Mouse (Mus musculus): ENCODE results near the gene Ap2a1. TPM values are rescaled to one million over a fixed set of nuclear protein-coding genes. Genes with fewer than 3 reads are reported as not detected.
A peak's percentile ranks its signal among the peaks of the same experiment; 100 is the strongest.

Ap2a1 gene
- polyA plus RNA-seq, 1 experiment from 2014 or later: 74.5 TPM

- Histone ChIP-seq H3K9me3 (replicated peaks) (no peaks in the 10 kb centered on the region), H3K36me3 (peaks cover 7% of the 10 kb centered on the region), H3K27ac (ENCODE audit: poor library complexity, severe bottlenecking) (no peak overlapping the region), H3K4me2 (no peak overlapping the region), H3K27me3 (replicated peaks) (no peaks in the 10 kb centered on the region), H3K4me3 (no peak overlapping the region), H3K9ac (no peak overlapping the region), H3K4me1 (replicated peaks) (peaks cover 47% of the 10 kb centered on the region)
- 68% methylated on average over 1 of the region's 1 CpGs for WGBS
- ATAC-seq (ENCODE audit: insufficient number of reproducible peaks, low FRiP score): no peak
Observed at GRCm38 (mm10) chr7:44871181-44871580, 58.1 kb downstream of the Ap2a1 start.

DNA sequence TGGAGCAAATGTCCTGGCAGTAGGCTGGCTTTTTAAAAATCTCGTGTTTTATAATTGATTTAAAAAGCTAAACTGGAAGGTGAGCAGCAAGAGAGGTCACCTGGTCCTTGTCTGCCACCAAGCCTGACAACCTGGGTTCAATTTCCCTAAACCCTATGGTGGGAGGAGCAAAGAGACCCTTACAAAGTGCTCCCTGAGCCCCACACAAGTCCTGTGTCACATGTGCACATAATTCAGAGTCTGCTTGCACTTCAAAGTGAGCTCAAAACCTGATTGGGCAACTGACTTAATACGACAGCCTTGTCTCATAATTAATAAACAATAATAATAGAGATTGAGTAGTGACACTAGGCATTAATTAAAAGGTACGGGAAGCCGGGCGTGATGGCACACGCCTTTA is 58.7 kb downstream of the Ap2a1 start:
- peak overlapping the region; percentile 99 for H3K9ac ChIP-seq
- peak overlapping the region; percentile 100 for H3K27ac ChIP-seq (ENCODE audit: poor library complexity, severe bottlenecking)
- ATAC-seq (ENCODE audit: insufficient number of reproducible peaks, low FRiP score): no peak
- peak overlapping the region; percentile 91 for H3K4me3 ChIP-seq
- H3K36me3 ChIP-seq: peaks cover 2% of the 10 kb centered on the region
- 79% methylated on average over 6 of the region's 6 CpGs for WGBS
- no peaks in the 10 kb centered on the region for H3K27me3 ChIP-seq (replicated peaks)
- H3K9me3 ChIP-seq (replicated peaks): no peaks in the 10 kb centered on the region
- H3K4me2 ChIP-seq: peak overlapping the region; percentile 90
- H3K4me1 ChIP-seq (replicated peaks): peaks cover 53% of the 10 kb centered on the region

DNA sequence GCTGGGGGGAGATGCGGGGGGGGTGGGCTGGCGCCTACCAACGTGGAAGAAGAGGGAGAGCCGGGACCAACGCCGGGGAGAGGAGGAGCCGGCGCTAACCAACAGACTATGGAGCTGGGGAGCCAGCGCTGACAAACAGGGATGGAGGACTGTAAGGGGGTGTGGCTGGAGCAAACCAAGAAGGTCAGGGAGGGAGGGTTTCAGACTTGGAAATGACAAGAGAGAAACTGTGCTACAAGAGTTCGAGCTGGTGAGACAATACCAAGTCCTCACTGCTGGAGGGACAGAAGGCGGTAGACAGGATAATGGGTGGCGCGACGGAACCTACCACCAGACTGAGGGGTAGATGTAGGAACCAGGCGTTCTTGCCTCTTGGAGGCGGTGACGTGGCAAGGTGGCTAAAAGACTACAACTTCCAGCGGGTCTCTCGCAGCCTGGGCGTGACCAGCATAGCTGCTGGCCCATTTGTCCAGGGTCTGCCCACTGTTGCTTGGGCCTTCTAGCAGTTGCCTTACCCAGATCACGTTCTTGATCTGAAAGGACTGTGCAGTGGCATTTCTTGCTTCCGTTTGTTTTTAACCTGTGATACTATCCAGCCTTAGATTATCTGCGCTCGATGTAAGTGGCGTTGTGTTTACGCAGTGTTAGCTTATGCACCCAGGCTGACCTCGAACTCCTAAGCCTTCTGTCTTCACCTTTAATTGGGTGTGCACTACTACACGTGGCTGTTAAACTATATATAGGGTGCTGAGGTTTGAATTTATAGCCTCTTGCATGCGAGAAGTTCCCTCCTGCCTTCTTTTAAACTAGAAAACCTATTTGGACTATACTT is 59.4 kb downstream of the Ap2a1 start, which contains the start of gene Ptov1:
Ptov1 (minus strand) TSS at position 92 of the 832 bp plus-strand sequence.
- H3K4me1 ChIP-seq (replicated peaks): peaks cover 60% of the 10 kb centered on the region
- H3K27ac ChIP-seq (ENCODE audit: poor library complexity, severe bottlenecking): peak within 1 kb of the TSS; percentile 100
- H3K4me3 ChIP-seq: peak within 1 kb of the TSS; percentile 91
- H3K27me3 ChIP-seq (replicated peaks): no peaks in the 10 kb centered on the region
- ATAC-seq (ENCODE audit: insufficient number of reproducible peaks, low FRiP score): peak; percentile 89
- peak within 1 kb of the TSS; percentile 90 for H3K4me2 ChIP-seq
- no peaks in the 10 kb centered on the region for H3K9me3 ChIP-seq (replicated peaks)
- H3K36me3 ChIP-seq: peaks cover 7% of the 10 kb centered on the region
- WGBS: 7% methylated on average over 29 of the region's 29 CpGs
- peak within 1 kb of the TSS; percentile 99 for H3K9ac ChIP-seq

DNA sequence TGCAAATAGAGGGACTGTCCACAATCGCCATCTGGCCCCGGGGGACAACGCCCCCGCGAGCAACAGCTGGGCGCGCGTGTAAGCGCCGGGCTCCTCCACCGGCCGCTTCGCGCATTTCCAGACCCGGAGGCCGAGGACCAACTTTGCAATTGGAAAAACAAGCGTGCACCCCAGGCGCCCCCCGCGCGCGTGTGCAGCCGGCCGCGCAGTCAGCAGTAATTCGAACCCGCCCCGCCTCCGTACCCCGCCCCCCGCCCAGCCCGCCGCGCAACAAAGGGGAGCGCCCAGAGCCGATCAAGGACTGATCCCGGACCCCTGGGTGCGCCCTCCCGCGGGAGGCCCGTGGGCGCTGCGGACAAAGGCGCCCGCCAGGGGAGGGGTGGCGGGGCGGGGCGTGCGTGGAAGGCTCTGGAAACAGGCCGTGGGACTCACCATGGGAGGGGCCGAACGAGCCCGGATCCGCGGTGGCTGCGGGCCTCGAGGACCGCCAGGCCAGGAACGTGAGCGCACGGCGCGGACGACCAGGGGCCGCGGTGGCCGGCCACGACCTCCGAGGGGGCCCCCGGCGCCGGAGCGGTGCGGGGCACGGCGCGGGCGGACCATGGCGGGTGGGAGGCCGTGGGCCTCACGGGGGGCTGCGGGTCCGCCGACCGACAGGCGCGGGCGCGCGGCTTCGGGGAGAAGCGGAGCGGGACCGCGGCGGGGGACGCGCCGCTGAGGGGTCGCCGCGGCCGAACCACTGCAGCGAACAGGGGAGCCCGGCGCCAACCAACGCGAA is 60.2 kb downstream of the Ap2a1 start:
- no peaks in the 10 kb centered on the region for H3K27me3 ChIP-seq (replicated peaks)
- H3K36me3 ChIP-seq: peaks cover 15% of the 10 kb centered on the region
- H3K9ac ChIP-seq: peak overlapping the region; percentile 99
- peak overlapping the region; percentile 91 for H3K4me3 ChIP-seq
- peak overlapping the region; percentile 100 for H3K27ac ChIP-seq (ENCODE audit: poor library complexity, severe bottlenecking)
- WGBS: under 1% methylated on average over 98 of the region's 108 CpGs
- peak; percentile 58 for ATAC-seq (ENCODE audit: insufficient number of reproducible peaks, low FRiP score)
- no peaks in the 10 kb centered on the region for H3K9me3 ChIP-seq (replicated peaks)
- peaks cover 68% of the 10 kb centered on the region for H3K4me1 ChIP-seq (replicated peaks)
- peak overlapping the region; percentile 90 for H3K4me2 ChIP-seq

GRCm38 (mm10) chr7:44868465-44868864 is 60.8 kb downstream of the Ap2a1 start:
- WGBS: 6% methylated on average over 16 of the region's 16 CpGs
- peak overlapping the region; percentile 91 for H3K4me3 ChIP-seq
- H3K9me3 ChIP-seq (replicated peaks): no peaks in the 10 kb centered on the region
- peaks cover 22% of the 10 kb centered on the region for H3K36me3 ChIP-seq
- ATAC-seq (ENCODE audit: insufficient number of reproducible peaks, low FRiP score): no peak
- H3K27me3 ChIP-seq (replicated peaks): no peaks in the 10 kb centered on the region
- peaks cover 71% of the 10 kb centered on the region for H3K4me1 ChIP-seq (replicated peaks)
- peak overlapping the region; percentile 99 for H3K9ac ChIP-seq
- peak overlapping the region; percentile 100 for H3K27ac ChIP-seq (ENCODE audit: poor library complexity, severe bottlenecking)
- H3K4me2 ChIP-seq: peak overlapping the region; percentile 90

DNA sequence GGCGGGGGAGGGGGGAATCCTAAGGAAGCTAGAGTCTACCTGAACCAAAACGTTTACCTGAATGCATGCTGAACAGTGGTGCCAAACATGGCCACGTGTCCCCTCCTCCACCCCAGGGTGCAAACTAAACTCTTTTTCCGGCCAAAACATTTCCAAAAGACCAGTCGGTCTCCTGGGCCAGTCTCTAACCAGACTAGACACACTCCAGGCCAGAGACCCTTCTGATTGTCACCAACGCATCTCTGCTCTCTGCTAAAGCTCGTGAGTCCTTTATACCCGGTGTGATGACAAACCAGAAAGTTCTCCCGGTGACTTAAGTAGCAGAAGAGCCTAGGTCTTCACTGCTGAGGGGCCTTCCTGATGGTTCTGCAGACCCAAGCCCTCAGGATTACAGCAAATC is 61.5 kb downstream of the Ap2a1 start:
- H3K4me3 ChIP-seq: peak overlapping the region; percentile 91
- peak overlapping the region; percentile 65; the same call in 1 of the 2 replicates for H3K27ac ChIP-seq (ENCODE audit: poor library complexity, severe bottlenecking)
- WGBS: 54% methylated on average over 9 of the region's 9 CpGs
- no peaks in the 10 kb centered on the region for H3K9me3 ChIP-seq (replicated peaks)
- peaks cover 29% of the 10 kb centered on the region for H3K36me3 ChIP-seq
- H3K4me1 ChIP-seq (replicated peaks): peaks cover 65% of the 10 kb centered on the region
- peak overlapping the region; percentile 99 for H3K9ac ChIP-seq
- peak overlapping the region; percentile 90 for H3K4me2 ChIP-seq
- no peaks in the 10 kb centered on the region for H3K27me3 ChIP-seq (replicated peaks)
- no peak for ATAC-seq (ENCODE audit: insufficient number of reproducible peaks, low FRiP score)

GRCm38 (mm10) chr7:44867010-44867702 is 62.1 kb downstream of the Ap2a1 start:
- H3K36me3 ChIP-seq: peaks cover 35% of the 10 kb centered on the region
- 70% methylated on average over 19 of the region's 19 CpGs for WGBS

GRCm38 (mm10) chr7:44866276-44867009 is 62.9 kb downstream of the Ap2a1 start:
- Histone ChIP-seq H3K9ac (peak overlapping the region; percentile 99), H3K36me3 (peaks cover 42% of the 10 kb centered on the region)
- 47% methylated on average over 15 of the region's 15 CpGs for WGBS

More at GRCm38 (mm10) chr7:44867010-44867702, 62.1 kb downstream of the Ap2a1 start:
- Histone ChIP-seq H3K4me2 (peak overlapping the region; percentile 90), H3K9me3 (replicated peaks) (no peaks in the 10 kb centered on the region), H3K4me3 (peak overlapping the region; percentile 91), H3K4me1 (replicated peaks) (peaks cover 62% of the 10 kb centered on the region), H3K27me3 (replicated peaks) (no peaks in the 10 kb centered on the region), H3K27ac (ENCODE audit: poor library complexity, severe bottlenecking) (peak overlapping the region; percentile 65), H3K9ac (peak overlapping the region; percentile 99)
- no peak for ATAC-seq (ENCODE audit: insufficient number of reproducible peaks, low FRiP score)

GRCm38 (mm10) chr7:44864595-44865542 is 64.4 kb downstream of the Ap2a1 start:
- no peaks in the 10 kb centered on the region for H3K9me3 ChIP-seq (replicated peaks)
- peaks cover 50% of the 10 kb centered on the region for H3K36me3 ChIP-seq
- no peak overlapping the region for H3K4me3 ChIP-seq
- no peak for ATAC-seq (ENCODE audit: insufficient number of reproducible peaks, low FRiP score)
- peak overlapping the region; percentile 53 for H3K9ac ChIP-seq
- WGBS: 73% methylated on average over 24 of the region's 24 CpGs
- peak overlapping the region; percentile 90 for H3K4me2 ChIP-seq
- no peaks in the 10 kb centered on the region for H3K27me3 ChIP-seq (replicated peaks)
- peak overlapping the region; percentile 65 for H3K27ac ChIP-seq (ENCODE audit: poor library complexity, severe bottlenecking)
- peaks cover 60% of the 10 kb centered on the region for H3K4me1 ChIP-seq (replicated peaks)

More at GRCm38 (mm10) chr7:44866276-44867009, 62.9 kb downstream of the Ap2a1 start:
- Histone ChIP-seq H3K4me2 (peak overlapping the region; percentile 90), H3K4me1 (replicated peaks) (peaks cover 63% of the 10 kb centered on the region), H3K27me3 (replicated peaks) (no peaks in the 10 kb centered on the region), H3K4me3 (peak overlapping the region; percentile 91), H3K27ac (ENCODE audit: poor library complexity, severe bottlenecking) (peak overlapping the region; percentile 65), H3K9me3 (replicated peaks) (no peaks in the 10 kb centered on the region)
- ATAC-seq (ENCODE audit: insufficient number of reproducible peaks, low FRiP score): 0 out of 2 replicates have a peak, but pooled peaks have one; percentile 5
